Mouse (Mus musculus) G1E-ER4 (cell line): ENCODE measurements around the gene Maco1. TPM values are rescaled to one million over a fixed set of nuclear protein-coding genes. Genes with fewer than 3 reads are reported as not detected.

Experiments used
- GATA1 ChIP-seq: IDR thresholded peaks from one replicate; pipeline ENCODE4 v1.8.0; 2012; ENCODE audit warnings: low read length, inconsistent platforms
- polyA plus RNA-seq: library from polyadenylated mRNA; stranded (reverse); fragments of >175 nt; gene quantifications from 2 replicates; pipeline ENCODE4 v1.2.3, GENCODE M21; 2012

Maco1 gene
- polyA plus RNA-seq, 1 experiment: 10.0 TPM

DNA sequence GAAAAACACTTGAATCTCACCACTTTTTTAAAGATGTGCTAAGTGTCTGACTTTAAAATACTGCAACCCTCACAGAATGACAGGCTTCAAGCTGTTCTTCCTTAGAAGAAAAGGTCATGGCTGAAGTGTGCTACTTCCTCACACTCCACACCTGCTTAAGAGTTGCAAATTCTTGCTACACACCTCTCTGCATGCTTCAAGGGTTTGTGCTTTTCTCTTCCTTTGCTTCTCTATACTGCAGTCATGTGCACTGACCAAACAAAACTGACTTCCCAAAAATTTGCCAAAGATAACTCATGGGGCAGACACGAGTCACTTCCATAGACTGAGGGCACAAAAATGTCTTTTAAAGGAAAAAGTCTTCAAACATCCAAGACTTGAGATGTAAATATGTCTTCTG, 14.9 kb downstream of the Maco1 start:
- no peak for TF ChIP-seq GATA1

DNA sequence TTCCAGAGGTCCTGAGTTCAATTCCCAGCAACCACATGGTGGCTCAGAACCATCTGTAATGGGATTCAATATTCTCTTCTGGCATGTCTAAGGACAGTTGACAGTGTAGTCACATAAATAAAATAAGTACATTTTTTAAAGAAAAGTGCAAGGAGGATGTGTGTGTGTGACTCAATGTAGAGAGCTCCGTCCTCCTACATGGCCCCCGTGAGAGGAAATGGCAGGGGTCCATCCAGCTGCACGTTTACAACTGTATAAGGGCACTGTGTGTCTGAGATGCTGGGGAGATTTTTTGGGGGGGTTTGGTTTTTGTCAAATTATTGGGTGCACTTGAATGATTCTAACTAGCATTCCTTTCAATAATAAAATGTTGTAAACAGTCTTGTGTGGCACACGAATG, 17.7 kb downstream of the Maco1 start:
- no peak for TF ChIP-seq GATA1

DNA sequence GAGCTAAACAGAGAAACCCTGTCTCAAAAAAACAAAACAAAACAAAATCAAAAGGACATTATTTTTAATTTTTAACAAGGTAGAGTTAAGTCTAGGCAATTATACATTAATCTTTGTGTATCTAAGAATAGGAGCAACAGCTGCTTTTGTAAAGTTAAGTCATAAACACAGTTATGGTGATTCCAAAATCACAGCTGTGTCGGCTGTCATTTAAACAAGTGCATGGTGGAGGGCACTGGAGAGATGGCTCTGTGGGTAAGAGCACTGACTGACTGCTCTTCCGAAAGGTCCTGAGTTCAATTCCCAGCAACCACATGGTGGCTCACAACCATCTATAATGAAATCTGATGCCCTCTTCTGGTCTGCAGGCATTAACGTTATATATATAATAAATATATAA, 21.2 kb downstream of the Maco1 start:
- TF ChIP-seq GATA1: no peak

DNA sequence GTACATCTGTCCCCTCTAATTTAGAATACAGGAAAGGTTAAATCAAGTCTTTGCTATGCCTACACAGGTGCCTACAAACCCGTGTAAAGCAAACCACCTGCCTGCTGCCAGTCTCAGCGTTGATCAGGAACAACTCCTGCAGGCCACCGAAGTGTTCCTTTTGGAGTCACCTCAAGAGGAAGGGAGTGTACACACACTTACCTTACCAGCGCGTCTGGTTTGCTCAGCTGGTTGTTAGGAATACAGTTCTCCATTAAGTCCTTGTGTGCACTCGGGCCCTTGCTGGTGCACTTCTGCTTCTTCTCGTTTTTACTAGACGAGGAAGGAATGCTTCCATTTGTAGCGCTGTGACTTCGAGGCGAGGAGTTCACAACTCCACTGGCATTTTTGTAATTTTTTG, 25.3 kb downstream of the Maco1 start:
- TF ChIP-seq GATA1: no peak

DNA sequence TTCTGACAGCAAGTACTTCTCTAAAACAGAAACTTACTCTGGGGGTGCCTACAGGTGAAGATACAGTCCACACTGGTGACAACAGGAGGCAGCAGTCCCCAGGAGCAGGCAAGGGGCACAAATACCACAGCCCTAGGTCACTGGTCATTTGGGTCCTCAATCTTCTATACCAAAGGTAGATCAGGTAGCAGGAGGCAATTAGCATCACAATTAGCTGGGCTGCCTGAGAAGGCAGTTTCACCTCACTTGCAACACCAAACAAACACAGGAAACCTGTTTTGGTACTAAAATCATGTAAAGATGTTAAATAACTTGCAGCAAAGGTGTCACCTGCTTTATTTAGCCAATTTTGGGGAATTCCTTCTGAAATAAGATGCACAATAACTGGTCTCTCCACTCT, 26.8 kb downstream of the Maco1 start:
- no peak for TF ChIP-seq GATA1

DNA sequence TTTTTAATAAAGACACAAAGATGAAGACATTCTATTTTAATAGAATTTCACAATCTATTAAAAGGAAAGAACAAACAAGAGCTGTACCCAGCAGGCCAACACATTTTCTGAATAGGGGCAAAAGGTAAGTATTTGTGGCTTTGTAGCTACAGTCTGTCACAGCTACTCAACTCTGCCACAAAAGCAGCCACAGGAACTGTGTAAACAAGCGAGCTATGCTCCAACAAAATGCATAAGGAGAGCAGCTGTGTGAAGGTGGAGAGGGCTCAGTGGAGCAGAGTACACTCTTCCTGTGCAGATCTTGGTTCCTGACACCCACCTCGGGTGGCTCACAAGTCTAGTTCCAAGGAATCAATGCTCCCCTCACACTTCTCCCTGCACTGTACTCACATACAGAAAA, 29.6 kb downstream of the Maco1 start:
- no peak for TF ChIP-seq GATA1

DNA sequence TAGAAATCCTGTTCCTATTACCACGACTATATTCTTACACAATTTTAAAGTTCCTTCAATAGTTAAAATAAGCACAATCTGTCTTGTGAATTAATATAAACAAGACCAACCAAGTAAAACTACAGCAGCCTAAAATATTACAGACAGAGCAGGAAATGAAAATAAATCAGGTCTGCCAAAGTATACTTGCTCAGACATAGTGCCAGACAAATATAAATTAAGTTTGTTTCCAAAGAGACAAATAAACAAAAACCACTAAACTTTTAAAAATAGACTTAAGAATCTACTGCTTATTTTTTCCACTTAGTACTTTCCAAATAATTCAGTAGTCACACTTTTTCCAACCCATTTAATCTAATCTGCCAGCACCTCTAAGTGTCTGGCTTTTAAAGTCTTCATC, 32.1 kb downstream of the Maco1 start:
- TF ChIP-seq GATA1: no peak

DNA sequence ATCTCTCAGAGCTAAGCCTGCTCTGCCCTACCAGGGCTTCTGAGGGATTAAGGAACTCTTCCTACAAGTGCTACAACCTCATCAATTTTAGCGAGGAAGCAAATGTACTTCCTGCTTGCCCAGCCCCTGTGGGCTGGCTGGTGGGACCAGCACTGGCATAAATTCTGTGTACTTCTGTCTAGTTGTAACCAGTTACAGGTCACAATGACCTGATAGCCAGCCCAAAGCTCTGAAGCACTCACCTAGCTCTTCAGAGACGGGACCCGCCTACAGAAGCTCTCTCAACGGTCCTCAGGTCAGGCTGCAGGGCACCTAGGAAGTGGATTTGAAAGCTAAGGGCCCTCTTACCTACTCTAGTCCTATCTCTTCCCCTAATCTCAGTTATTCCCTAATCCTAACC, 35.4 kb downstream of the Maco1 start:
- no peak for TF ChIP-seq GATA1

DNA sequence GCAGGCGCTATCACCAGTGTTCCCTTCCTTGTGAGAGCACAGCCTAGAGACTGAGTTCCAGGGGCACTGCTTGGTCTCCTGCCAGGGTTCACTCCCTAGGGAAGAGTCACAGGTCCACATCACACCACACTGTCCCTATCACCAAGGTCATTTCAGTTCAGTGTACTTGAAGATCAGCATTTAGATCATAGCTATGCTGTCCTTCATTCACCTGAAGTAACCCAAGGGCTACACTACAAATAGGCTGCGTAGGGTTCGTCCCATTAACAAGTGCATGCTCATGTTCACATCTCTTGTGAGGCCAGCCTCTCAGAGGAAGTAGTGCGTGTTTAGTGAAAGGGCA, 38.9 kb downstream of the Maco1 start:
- no peak for TF ChIP-seq GATA1

DNA sequence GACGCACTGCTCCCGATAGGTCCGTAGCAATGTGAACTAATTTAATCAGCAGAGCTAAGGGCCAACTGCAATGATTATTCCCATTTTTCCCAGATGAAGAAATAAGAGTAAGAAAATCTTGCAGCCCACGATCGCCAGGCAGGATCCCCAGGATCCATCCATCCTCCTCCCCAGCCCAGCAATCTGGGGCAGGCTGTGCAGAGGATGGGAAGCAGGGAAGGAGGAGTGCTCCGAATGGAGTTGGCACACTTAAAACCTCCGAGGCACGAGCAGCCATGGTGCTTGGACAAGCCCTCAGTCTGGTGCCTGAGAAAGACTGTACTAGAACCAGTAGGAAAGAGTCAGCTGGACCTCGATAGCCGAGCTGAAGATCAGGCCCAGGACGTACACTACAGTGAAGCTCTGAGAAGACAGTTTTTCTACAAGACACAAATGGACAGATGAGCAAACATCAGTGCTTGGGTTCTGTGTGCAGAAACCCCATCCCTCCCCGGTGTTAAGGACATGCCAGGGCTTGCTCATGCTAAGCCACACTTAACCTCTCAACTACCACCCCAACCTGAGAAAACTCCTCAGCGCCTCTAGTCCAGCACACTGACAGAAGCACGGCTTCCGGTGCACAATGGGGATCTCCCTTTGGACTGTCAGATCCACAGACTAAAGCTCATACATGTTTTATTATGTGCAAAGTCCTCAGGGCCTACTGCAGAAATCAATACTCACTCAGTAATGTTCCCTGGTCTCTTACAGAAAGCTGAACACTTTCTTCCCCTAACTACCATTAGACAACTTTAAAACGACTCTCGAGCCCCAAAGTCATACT, 39.5 kb downstream of the Maco1 start:
- no peak for TF ChIP-seq GATA1

DNA sequence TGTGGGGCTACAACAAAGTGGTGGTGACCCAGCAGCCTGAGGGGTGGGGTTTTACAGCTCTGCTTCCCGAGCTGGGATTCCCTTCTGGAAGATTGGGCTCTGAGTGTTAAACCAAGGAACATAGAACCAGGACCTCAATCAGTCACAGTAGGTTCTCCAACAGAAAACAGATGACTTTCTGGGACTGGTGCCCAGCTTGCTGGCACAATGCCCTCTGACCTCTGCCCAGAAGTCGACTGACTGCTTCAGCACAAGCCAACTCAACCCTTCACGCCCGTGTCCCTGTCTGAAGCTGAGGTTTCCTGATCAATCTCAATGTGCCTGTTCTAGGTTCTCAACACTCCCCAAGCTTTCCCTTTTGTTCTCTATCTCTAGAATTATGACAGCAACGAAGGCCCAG, 48.4 kb downstream of the Maco1 start:
- no peak for TF ChIP-seq GATA1

DNA sequence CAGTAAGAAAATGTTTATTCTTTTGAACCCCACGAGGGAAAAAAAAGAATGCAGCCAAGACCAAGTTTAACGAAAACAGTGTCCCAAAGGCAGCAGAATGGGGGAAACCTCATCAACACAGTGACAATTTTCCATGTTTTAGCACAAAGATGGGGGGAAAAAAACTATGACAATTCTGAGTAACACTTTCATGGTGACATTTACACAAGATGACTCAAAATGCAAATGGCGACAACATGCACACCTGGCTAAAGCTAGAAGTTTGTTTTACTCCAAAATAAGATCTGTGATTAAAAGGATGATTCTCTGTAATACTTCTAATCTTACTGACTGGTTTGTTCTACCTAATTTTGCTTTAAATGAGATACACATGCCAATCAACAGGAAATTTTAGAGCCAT, 50.4 kb downstream of the Maco1 start:
- TF ChIP-seq GATA1: no peak

DNA sequence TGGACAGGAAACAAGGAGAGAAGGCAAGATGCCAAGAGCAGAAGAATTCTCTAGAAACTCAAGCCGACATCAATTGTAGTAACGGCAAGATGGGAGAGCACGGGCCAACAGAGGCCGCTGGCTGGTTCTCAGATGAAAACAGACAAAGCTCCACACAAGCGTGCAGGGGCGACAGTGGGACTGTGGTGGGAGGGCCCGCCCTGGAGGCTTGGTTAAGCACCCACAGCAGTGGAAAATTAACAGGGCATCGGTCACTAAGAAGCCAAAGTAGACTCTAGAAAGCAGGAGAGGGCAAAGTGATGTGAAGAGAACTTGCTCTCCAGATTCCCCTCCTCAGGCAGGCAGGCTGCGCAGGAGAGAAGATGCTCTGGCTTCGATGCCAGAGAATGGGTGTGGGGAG, 51.0 kb downstream of the Maco1 start:
- TF ChIP-seq GATA1: no peak

DNA sequence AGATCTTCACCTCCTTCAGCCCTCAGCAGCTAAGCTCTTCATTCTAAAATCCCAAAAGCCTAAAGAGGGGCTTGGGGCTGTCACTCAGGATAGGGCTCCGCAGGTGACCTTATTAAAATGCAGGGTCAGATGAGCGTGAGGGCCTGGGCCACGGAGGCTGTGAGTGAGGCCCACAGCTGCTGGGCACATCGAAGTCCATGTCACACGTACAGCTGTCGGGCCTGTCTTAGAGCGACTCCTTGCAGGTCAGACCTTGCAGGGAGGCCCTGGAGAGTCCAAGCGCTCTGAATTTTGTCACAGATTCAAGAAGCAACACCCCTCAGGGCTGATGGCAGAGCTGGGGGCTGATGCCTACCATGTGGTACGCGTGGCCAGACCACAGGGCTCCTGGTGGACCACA, 52.5 kb downstream of the Maco1 start:
- TF ChIP-seq GATA1: no peak

DNA sequence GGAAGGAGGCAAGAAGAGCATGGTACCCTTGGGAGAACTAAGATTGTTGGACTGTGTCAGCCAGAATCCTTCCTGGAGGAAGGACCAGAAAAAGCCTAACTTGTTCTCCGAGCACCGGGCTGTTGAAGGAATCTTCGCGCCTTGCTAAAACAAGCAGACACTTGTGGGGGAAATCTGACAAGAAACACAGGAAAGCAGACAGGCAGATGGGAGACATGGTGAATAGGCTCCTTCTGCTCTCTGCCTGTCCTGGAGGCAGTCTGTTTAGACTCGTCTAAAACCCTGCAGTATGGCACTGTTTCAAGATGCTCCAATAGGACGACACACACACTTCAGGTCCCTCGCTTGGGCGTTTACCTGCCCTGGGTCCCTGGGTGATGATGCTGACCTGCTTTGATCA, 53.0 kb downstream of the Maco1 start:
- no peak for TF ChIP-seq GATA1

DNA sequence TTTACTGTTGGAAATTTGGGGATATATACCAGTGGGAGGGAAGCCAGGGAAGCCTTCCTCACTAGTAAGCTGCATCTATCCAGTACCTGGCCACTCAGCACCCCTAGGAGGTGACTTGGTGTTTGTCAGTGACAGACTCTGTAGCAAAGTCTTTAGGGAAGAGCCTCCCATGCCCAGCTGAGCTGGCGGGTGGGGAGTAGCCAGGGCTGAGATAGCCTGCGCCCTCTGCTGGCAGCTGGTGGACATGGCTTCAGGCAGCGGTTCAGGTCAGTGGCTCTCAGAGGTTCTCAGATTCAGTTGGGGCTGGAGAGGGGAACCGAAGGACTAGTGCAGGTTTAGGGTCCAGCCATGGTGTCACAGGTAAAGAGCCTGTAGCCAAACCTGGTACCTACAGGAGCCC, 53.9 kb downstream of the Maco1 start:
- no peak for TF ChIP-seq GATA1

DNA sequence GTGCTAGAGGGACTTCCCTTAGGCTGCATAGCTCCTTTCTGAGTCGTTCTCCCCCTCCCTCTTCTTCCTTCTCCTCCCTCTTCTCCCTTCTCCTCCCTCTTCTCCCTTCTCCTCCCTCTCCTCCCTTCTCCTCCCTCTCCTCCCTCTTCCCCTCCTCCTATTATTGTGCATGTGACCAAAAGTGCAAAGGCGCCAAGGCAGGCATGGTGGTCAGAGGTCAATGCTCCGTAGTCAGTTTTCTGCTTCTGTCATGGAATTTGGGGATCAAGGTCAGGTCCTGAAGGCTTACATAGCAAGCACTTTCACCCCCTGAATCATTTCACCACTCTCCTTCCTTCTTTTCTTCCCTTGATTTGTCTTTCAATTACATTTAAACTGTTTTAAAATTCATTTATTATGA, 54.3 kb downstream of the Maco1 start:
- no peak for TF ChIP-seq GATA1

DNA sequence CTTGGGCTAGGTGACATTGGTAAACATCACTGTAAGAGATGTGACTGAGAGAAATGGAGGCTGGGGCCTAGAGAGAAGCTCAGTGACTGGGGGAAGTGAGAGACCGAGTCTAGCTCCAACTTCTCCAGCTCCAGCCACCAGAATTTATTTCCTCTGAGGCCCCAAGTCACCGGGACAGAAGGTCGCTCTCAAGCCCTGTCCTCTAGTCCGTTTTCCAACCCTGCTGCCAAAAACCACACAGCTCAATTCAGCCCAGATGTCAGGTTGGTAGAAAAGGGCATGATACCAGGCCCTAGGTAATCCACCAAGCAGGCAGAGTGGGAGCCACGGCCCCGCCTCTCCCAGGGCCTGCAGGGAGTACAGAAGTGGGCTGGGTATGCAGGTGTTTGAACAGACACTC, 55.5 kb downstream of the Maco1 start:
- TF ChIP-seq GATA1: no peak
